Mouse (Mus musculus) macrophage (primary cell): ENCODE data around the gene Dio1. TPM values are rescaled to one million over a fixed set of nuclear protein-coding genes. Genes with fewer than 3 reads are reported as not detected.
A peak's percentile ranks its signal among the peaks of the same experiment; 100 is the strongest.

ENCODE experiments used
- H3K27ac ChIP-seq: fragments of 350-480 bp; formaldehyde crosslinking; 2 replicates; pipeline ENCODE4 v1.9.0; 2021
- H3K36me3 ChIP-seq: fragments of 350-480 bp; formaldehyde crosslinking; 2 replicates; pipeline ENCODE4 v1.9.0; 2021; ENCODE audit errors: inconsistent target
- H3K4me3 ChIP-seq: fragments of 350-480 bp; formaldehyde crosslinking; 2 replicates; pipeline ENCODE4 v1.9.0; 2021; ENCODE audit errors: inconsistent target
- H3K79me2 ChIP-seq: fragments of 350-480 bp; formaldehyde crosslinking; 2 replicates; pipeline ENCODE4 v1.9.0; 2021; ENCODE audit errors: inconsistent target
- WGBS: methylation state at CpG from one replicate; pipeline ENCODE4 v1.1.7; 2026; ENCODE audit warnings: inconsistent platforms; ENCODE audit not compliant: missing documents; 5-methylcytosine and 5-hydroxymethylcytosine counted together
- polyA plus RNA-seq: library from polyadenylated mRNA; stranded (reverse); fragments of 250-400 nt; gene quantifications from 3 replicates; pipeline ENCODE4 v1.2.4, GENCODE M21; 2018; ENCODE audit warnings: inconsistent platforms

Dio1 gene
- polyA plus RNA-seq, 1 experiment from 2014 or later: not detected

DNA sequence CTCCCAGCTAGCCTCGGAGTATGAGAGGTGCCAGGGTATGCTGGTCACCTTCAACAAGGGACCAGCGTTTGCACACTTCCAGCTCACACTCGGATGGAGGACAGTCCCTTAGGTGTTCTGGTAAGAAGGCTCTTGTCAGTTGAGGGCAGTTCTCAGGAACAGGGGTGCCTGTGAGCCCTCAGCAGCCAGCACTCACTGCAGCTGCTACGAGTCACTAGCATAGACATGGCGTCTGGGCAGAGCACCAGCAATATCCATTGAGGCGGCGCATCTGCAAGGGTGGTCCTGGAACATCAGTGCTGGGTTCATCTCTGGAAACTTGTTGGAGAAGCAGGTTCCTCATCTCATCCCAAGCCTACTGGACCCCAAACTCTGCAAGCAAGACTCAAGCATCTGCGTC, 20.6 kb downstream of the Dio1 start:
- H3K36me3 ChIP-seq: no peaks in the 10 kb centered on the region
- no peaks in the 10 kb centered on the region for H3K79me2 ChIP-seq
- 95% methylated on average over 8 of the region's 8 CpGs for WGBS
- H3K27ac ChIP-seq: no peak overlapping the region
- no peak overlapping the region for H3K4me3 ChIP-seq

- WGBS: 67% methylated on average over 3 of the region's 3 CpGs
- Histone ChIP-seq H3K36me3 (no peaks in the 10 kb centered on the region), H3K4me3 (no peak overlapping the region), H3K79me2 (no peaks in the 10 kb centered on the region), H3K27ac (peak overlapping the region; percentile 35)
These were observed 21.3 kb downstream of the Dio1 start for GRCm38 (mm10) chr4:107285446-107286200.

- Histone ChIP-seq H3K79me2 (no peaks in the 10 kb centered on the region), H3K27ac (no peak overlapping the region), H3K36me3 (no peaks in the 10 kb centered on the region), H3K4me3 (no peak overlapping the region)
- 97% methylated on average over 7 of the region's 7 CpGs for WGBS
These were observed 26.0 kb downstream of the Dio1 start for GRCm38 (mm10) chr4:107280843-107281475.

- 85% methylated on average over 8 of the region's 8 CpGs for WGBS
- H3K27ac ChIP-seq: no peak overlapping the region
- H3K79me2 ChIP-seq: no peaks in the 10 kb centered on the region
- H3K4me3 ChIP-seq: no peak overlapping the region
- H3K36me3 ChIP-seq: no peaks in the 10 kb centered on the region
These were observed 28.7 kb downstream of the Dio1 start for GRCm38 (mm10) chr4:107278188-107278707.

- Histone ChIP-seq H3K4me3 (no peak overlapping the region), H3K36me3 (no peaks in the 10 kb centered on the region), H3K79me2 (no peaks in the 10 kb centered on the region), H3K27ac (no peak overlapping the region)
- WGBS: 95% methylated on average over 5 of the region's 5 CpGs
These were observed 32.5 kb downstream of the Dio1 start for GRCm38 (mm10) chr4:107274511-107274910.

DNA sequence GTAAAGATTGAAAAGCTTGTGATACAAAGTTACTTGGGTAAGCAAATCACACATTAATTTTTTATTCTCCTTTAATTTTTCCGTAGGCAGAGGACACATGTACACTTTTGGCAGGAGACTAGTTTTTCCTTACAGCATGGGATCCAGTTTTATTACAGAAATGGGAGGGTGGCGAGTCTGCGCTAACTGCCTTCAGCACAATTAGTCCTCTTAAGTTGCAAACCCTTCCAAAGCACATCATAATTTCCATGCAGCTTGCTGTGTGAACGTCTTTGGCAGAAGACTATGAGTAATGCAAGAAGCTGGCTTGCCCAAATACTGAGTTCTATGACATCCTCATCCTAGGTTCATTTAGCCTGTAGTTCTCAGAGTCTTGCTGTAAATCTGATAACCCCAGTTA, 33.3 kb downstream of the Dio1 start:
- H3K79me2 ChIP-seq: no peaks in the 10 kb centered on the region
- H3K4me3 ChIP-seq: no peak overlapping the region
- H3K27ac ChIP-seq: no peak overlapping the region
- H3K36me3 ChIP-seq: no peaks in the 10 kb centered on the region
- 95% methylated on average over 4 of the region's 4 CpGs for WGBS

GRCm38 (mm10) chr4:107260001-107260400, 47.0 kb downstream of the Dio1 start:
- 68% methylated on average over 4 of the region's 4 CpGs for WGBS
- H3K36me3 ChIP-seq: no peaks in the 10 kb centered on the region
- H3K27ac ChIP-seq: no peak overlapping the region
- H3K4me3 ChIP-seq: no peak overlapping the region
- H3K79me2 ChIP-seq: no peaks in the 10 kb centered on the region

DNA sequence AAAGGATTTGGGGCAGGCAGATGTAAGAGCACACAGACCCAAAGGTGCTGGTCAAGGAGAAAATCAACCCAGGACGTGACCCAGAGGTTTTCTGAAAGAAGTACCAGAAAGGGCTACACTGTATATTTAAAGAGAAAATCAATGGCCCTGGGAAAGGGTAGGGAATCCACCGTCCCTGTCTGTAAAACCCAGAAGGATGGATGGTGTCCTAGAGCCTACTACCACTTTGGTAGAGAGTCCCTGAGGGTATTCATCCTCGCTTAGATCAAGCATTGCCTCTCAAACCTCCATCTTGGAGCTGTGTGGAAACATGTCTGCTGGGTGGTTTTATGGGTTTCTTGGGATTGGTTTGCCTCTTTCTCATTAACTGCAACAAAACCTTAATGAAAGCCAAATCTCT, 52.6 kb downstream of the Dio1 start:
- Histone ChIP-seq H3K4me3 (peak overlapping the region; percentile 55), H3K27ac (peak overlapping the region; percentile 10; the same call in 1 of the 2 replicates), H3K79me2 (peaks cover 2% of the 10 kb centered on the region; the same call in 1 of the 2 replicates), H3K36me3 (no peaks in the 10 kb centered on the region)
- WGBS: 61% methylated on average over 3 of the region's 3 CpGs

GRCm38 (mm10) chr4:107253125-107254091, 53.6 kb downstream of the Dio1 start, which contains the start of the genes Lrrc42 and Hspb11:
Lrrc42 (minus strand) TSS chr4:107253532.
Hspb11 (plus strand) TSS chr4:107253593.
- Histone ChIP-seq H3K36me3 (no peaks in the 10 kb centered on the region), H3K27ac (peak within 1 kb of the TSS; percentile 10; the same call in 1 of the 2 replicates), H3K79me2 (peaks cover 10% of the 10 kb centered on the region; the same call in 1 of the 2 replicates), H3K4me3 (peak within 1 kb of the TSS; percentile 55)
- WGBS: 2% methylated on average over 68 of the region's 101 CpGs

DNA sequence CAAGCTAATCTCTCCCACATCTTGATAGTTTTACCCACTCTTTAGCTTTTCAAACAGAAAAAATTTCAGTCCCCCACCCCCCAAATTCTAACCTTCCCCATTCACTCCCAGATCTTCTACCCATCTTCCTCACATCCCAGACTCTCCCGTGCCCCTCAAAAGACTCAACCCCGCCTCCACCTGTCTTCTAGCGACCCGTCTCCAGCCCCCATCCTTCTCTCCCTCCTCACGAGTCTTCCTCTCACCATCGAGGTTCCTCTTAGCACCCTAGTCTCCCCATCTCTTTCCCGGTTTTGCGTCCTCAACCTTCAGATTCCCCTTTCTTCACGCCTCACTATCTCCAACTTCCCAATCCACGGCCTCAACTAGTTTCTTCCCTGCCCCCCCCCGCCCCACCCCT, 54.4 kb downstream of the Dio1 start:
- WGBS: 4% methylated on average over 10 of the region's 11 CpGs
- Histone ChIP-seq H3K79me2 (peaks cover 10% of the 10 kb centered on the region; the same call in 1 of the 2 replicates), H3K4me3 (peak overlapping the region; percentile 47), H3K36me3 (no peaks in the 10 kb centered on the region), H3K27ac (no peak overlapping the region)

DNA sequence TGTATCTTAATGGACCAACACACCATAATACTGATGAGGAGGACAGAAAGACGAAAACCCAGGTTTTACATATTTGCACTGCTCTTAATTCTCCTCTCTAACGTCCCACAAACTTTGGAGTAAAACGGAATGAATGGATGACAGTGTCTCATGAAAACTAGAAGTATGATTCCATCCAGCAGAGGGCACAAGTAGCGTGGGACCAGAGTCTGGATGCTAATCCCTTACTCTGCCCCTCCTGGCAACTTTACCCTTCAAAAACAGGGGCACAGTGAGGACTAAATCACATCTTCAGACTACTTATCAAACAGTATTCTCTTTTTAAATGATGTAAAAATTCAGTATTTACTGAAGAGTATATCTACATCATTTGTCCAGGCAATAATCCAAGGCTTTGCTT, 56.5 kb downstream of the Dio1 start:
- peaks cover 10% of the 10 kb centered on the region; the same call in 1 of the 2 replicates for H3K79me2 ChIP-seq
- H3K36me3 ChIP-seq: no peaks in the 10 kb centered on the region
- H3K27ac ChIP-seq: no peak overlapping the region
- WGBS: 32% methylated on average over 4 of the region's 4 CpGs
- H3K4me3 ChIP-seq: no peak overlapping the region

GRCm38 (mm10) chr4:107249471-107249870, 57.5 kb downstream of the Dio1 start:
- no peak overlapping the region for H3K4me3 ChIP-seq
- H3K79me2 ChIP-seq: peaks cover 10% of the 10 kb centered on the region; the same call in 1 of the 2 replicates
- WGBS: 90% methylated on average over 1 of the region's 2 CpGs
- H3K36me3 ChIP-seq: no peaks in the 10 kb centered on the region
- no peak overlapping the region for H3K27ac ChIP-seq

DNA sequence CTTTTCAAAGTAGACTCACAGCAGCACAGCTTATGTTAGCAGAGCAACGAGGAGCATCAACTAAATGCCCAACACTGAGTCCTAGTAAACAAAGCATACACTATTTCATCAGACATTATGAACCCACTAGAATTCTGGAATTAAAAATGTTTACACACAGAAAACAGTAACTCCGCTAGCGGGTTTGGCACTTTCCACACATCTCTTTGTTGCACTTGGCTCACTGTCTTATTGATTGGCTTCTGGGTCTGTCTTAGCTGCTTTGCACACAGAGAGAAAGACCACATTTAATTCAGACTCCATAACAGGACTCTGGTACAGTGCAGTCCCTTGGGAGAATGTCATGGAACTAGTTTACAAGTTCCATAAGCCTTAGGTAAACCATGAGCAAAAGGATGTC, 58.9 kb downstream of the Dio1 start:
- WGBS: 98% methylated on average over 3 of the region's 3 CpGs
- Histone ChIP-seq H3K27ac (no peak overlapping the region), H3K4me3 (no peak overlapping the region), H3K79me2 (peaks cover 10% of the 10 kb centered on the region; the same call in 1 of the 2 replicates), H3K36me3 (no peaks in the 10 kb centered on the region; the same call in 1 of the 2 replicates)

DNA sequence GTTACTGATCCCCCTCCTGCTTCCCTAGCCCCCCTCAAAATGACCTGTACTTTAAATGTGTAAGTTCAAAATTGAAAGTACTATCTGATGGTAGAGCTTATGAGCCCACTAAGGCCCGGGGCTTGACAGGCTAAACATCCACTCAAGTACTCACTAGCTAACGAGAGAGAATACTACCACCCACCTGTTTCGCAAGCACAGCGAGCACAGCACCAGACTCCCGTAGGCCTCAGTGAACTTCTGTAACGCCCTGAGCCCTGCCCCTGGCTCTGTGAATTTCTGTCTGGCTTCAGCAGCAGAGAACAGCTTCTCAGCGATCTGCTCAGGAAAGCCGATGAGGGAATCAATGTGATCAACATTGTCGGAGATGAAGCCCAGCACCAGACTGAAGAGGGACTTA, 59.9 kb downstream of the Dio1 start:
- H3K36me3 ChIP-seq: no peaks in the 10 kb centered on the region; the same call in 1 of the 2 replicates
- 69% methylated on average over 9 of the region's 9 CpGs for WGBS
- H3K79me2 ChIP-seq: peaks cover 10% of the 10 kb centered on the region; the same call in 1 of the 2 replicates
- H3K27ac ChIP-seq: no peak overlapping the region
- H3K4me3 ChIP-seq: no peak overlapping the region
